Mouse (Mus musculus): ENCODE measurements around the gene Tspan13. TPM values are rescaled to one million over a fixed set of nuclear protein-coding genes. Genes with fewer than 3 reads are reported as not detected.

Gene Tspan13
- polyA plus RNA-seq, 1 experiment, result not detected

DNA sequence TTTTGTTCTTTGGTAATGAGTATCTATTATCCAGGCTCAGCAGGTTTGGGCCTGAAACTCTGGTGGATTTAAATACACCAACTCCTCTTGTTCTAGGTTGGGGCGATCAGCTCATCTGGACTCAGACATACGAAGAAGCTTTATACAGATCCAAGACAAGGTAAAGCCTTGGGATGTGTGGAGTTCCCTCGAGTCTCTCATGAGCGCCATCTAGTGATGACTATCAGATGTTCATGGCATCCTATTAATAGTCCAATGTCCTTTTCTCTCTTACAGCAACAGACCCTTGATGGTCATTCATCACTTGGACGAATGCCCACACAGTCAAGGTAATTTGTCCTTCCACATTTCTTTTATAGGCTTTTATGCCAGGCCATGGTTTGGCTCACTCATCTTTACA, 46.5 kb downstream of the Tspan13 start:
- Histone ChIP-seq H3K4me1 (ENCODE audit: control insufficient read depth, insufficient read depth, low read length) (peaks cover 3% of the 10 kb centered on the region; the same call in 1 of the 2 replicates), H3K27ac (ENCODE audit: insufficient read depth, low read depth, low read length) (no peak overlapping the region), H3K4me3 (ENCODE audit: insufficient read depth, low read depth, low read length) (no peak overlapping the region)
- 47% methylated on average over 5 of the region's 5 CpGs for WGBS
- TF ChIP-seq POLR2A (IDR thresholded peaks at IDR 0.05; ENCODE audit: insufficient read depth, low read depth, low read length), result no peak
- TF ChIP-seq CTCF (IDR thresholded peaks at IDR 0.05; ENCODE audit: insufficient read depth, low read depth, low read length), result no peak

DNA sequence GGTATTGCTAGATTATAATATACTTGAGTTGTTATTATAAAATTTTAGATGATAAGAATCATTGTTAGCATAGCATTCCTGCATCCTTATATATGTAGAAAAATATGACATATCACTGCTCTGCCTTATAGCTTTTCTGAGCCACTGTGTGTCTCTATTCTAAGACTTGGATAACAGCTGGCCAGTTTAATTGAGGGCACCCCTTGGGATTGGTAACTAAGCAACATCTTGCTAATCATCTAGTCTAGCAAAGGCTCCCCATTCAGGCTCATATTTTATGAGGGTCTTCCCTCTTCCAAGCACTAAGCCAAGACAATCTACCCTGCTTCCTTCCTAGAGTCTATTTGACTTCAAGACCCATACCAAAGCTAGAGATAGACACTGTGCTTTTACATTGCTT, 48.2 kb downstream of the Tspan13 start:
- no peak overlapping the region for H3K4me3 ChIP-seq (ENCODE audit: insufficient read depth, low read depth, low read length)
- H3K4me1 ChIP-seq (ENCODE audit: control insufficient read depth, insufficient read depth, low read length), result peaks cover 3% of the 10 kb centered on the region; the same call in 1 of the 2 replicates
- no peak overlapping the region for H3K27ac ChIP-seq (ENCODE audit: insufficient read depth, low read depth, low read length)
- TF ChIP-seq POLR2A (IDR thresholded peaks at IDR 0.05; ENCODE audit: insufficient read depth, low read depth, low read length) (no peak), CTCF (IDR thresholded peaks at IDR 0.05; ENCODE audit: insufficient read depth, low read depth, low read length) (no peak)

DNA sequence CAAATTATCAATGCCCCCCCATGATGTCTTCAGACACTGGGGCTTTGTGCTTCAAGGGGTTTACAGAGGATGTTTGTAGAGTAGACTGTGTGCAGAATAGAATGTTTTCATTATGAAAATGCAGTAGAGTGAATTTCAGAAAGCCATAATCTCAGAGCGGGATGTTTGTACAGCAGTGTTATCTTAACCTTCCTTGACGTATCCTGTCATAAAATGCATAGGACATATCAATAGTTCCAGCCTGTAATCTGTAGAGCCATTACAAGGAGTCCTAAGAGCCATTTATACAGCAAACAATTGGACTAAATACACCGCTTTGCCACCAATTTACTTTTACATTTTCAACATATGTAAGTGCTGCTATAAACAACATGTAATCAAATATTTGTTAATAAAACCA, 48.7 kb downstream of the Tspan13 start:
- Histone ChIP-seq H3K4me1 (ENCODE audit: control insufficient read depth, insufficient read depth, low read length) (peaks cover 3% of the 10 kb centered on the region; the same call in 1 of the 2 replicates), H3K27ac (ENCODE audit: insufficient read depth, low read depth, low read length) (no peak overlapping the region), H3K4me3 (ENCODE audit: insufficient read depth, low read depth, low read length) (no peak overlapping the region)
- TF ChIP-seq POLR2A (IDR thresholded peaks at IDR 0.05; ENCODE audit: insufficient read depth, low read depth, low read length) (no peak), CTCF (IDR thresholded peaks at IDR 0.05; ENCODE audit: insufficient read depth, low read depth, low read length) (no peak)
- 86% methylated on average over 3 of the region's 3 CpGs for WGBS

DNA sequence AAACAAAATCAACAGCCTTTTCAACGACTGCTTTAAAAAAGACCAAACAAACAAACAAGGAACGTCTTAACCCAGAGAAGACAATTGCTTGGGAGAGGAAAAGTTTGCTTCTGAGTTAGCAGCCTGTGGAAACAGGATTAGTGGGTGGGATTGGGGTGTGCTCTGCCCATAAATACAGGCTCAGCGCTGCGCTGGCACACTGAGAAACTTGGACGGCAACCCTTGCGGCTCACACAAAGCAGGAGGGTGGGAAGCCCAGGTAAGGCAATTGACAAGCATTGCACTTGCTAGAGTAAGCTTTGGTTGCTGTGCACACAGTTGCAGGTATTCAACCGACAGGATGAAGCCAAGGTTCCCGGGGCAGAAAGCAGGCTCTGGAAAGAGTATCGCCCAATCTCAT, 49.6 kb downstream of the Tspan13 start, which contains the start of gene Agr2:
Gene Agr2 (plus strand): TSS at position 197 of the 400 bp plus-strand sequence.
- Histone ChIP-seq H3K4me3 (ENCODE audit: insufficient read depth, low read depth, low read length) (no peak within 1 kb of the TSS), H3K4me1 (ENCODE audit: control insufficient read depth, insufficient read depth, low read length) (no peaks in the 10 kb centered on the region), H3K27ac (ENCODE audit: insufficient read depth, low read depth, low read length) (no peak within 1 kb of the TSS)
- TF ChIP-seq CTCF (IDR thresholded peaks at IDR 0.05; ENCODE audit: insufficient read depth, low read depth, low read length) (no peak), POLR2A (IDR thresholded peaks at IDR 0.05; ENCODE audit: insufficient read depth, low read depth, low read length) (no peak)
- 56% methylated on average over 9 of the region's 9 CpGs for WGBS

DNA sequence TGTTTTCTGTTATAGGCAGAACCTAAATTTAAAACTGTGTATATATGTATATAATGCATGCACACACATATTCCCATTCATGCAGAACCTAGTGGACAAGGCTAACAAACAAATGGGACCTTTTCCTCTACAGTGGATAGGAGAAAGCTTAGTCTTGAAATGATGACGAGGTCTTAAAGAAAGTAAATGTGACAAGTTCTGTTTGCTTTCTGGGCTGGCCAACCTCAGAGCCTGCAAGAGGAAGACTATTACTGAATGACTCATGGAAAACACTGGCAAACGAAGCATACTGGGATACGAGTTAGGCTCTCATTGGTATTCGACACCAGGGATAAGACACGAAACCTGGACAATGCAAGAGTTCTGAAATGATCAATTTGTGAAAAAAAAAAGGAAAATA, 57.6 kb downstream of the Tspan13 start:
- TF ChIP-seq POLR2A (IDR thresholded peaks at IDR 0.05; ENCODE audit: insufficient read depth, low read depth, low read length) (no peak), CTCF (IDR thresholded peaks at IDR 0.05; ENCODE audit: insufficient read depth, low read depth, low read length) (no peak)
- WGBS, result 88% methylated on average over 5 of the region's 5 CpGs

DNA sequence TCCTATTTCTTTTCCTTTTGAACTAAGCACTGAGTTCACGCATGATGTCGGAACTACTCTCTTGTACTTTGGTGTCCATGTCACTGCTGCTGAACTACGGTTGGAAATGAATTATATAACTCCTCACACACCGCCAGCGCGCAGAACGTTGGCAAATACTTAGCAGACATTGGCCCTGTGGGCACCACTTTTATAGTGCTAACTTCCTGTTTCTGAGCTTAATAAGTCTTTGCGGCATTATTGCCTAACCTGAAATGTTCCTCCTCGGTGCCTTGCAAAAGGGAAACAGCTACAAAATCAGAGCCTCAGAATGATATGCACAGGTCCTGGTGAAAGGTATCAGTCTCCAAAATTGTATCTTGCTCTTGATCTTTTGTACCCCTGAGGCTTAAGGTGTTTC, 58.8 kb downstream of the Tspan13 start:
- 96% methylated on average over 9 of the region's 9 CpGs for WGBS
- no peak for TF ChIP-seq POLR2A (IDR thresholded peaks at IDR 0.05; ENCODE audit: insufficient read depth, low read depth, low read length)
- no peak for TF ChIP-seq CTCF (IDR thresholded peaks at IDR 0.05; ENCODE audit: insufficient read depth, low read depth, low read length)
- H3K4me1 ChIP-seq (ENCODE audit: control insufficient read depth, insufficient read depth, low read length), result peaks cover 2% of the 10 kb centered on the region; the same call in 1 of the 2 replicates
- no peak overlapping the region for H3K4me3 ChIP-seq (ENCODE audit: insufficient read depth, low read depth, low read length)
- no peak overlapping the region for H3K27ac ChIP-seq (ENCODE audit: insufficient read depth, low read depth, low read length)

More for the DNA sequence above, 57.6 kb downstream of the Tspan13 start:
- Histone ChIP-seq H3K4me1 (ENCODE audit: control insufficient read depth, insufficient read depth, low read length) (peaks cover 2% of the 10 kb centered on the region; the same call in 1 of the 2 replicates), H3K27ac (ENCODE audit: insufficient read depth, low read depth, low read length) (no peak overlapping the region), H3K4me3 (ENCODE audit: insufficient read depth, low read depth, low read length) (no peak overlapping the region)

DNA sequence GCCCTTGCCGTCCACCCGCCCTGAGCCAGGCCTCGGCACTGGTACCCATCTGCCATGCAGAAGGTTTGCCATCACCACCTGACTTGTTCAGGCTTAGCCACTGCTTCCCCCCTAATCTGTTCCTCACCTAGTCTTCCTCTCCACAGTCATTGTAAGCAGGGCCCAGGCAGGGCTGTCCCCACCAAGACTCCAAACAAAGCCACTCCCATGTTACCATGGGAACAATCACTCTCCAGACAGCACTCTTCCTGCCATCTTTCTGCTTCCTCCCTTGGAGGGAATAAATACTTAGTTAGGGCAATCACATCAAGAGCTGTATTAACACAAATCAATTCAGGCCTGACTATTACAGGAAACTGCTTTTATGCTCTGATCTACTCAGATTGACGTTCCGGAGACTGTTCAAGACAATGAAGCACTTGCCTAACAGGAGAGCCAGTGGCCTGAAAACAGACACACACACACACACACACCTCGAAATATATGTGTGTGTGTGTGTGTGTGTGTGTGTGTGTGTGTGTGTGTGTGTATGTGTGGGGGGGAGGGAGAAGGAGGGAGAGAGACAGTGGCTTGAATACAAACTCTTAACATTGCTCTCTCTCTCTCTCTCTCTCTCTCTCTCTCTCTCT, 60.5 kb downstream of the Tspan13 start:
- Histone ChIP-seq H3K4me3 (ENCODE audit: insufficient read depth, low read depth, low read length) (no peak overlapping the region), H3K27ac (ENCODE audit: insufficient read depth, low read depth, low read length) (no peak overlapping the region), H3K4me1 (ENCODE audit: control insufficient read depth, insufficient read depth, low read length) (peaks cover 2% of the 10 kb centered on the region; the same call in 1 of the 2 replicates)
- TF ChIP-seq CTCF (IDR thresholded peaks at IDR 0.05; ENCODE audit: insufficient read depth, low read depth, low read length) (no peak), POLR2A (IDR thresholded peaks at IDR 0.05; ENCODE audit: insufficient read depth, low read depth, low read length) (no peak)
- WGBS, result 57% methylated on average over 6 of the region's 6 CpGs

DNA sequence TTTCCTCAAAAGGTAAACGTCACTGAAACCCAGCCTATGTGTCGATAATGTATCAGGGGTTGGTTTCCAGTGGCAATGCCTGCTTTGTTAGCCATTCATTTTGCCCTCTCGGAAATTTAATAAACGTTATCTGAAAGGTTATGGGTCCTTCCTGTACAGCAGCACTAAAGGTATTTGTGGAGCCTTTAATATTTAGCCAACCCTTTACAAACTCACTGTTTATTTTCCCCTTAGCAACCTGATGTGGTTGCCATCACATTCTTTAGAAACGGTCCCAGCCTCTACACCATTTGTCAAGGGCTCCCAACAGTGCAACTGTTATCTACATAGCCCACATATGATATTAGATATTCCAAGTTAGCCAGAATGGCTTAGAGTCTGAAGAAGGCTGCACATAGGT, 62.7 kb downstream of the Tspan13 start:
- H3K4me1 ChIP-seq (ENCODE audit: control insufficient read depth, insufficient read depth, low read length), result peaks cover 2% of the 10 kb centered on the region; the same call in 1 of the 2 replicates
- TF ChIP-seq POLR2A (IDR thresholded peaks at IDR 0.05; ENCODE audit: insufficient read depth, low read depth, low read length) (no peak), CTCF (IDR thresholded peaks at IDR 0.05; ENCODE audit: insufficient read depth, low read depth, low read length) (no peak)
- H3K27ac ChIP-seq (ENCODE audit: insufficient read depth, low read depth, low read length), result no peak overlapping the region
- H3K4me3 ChIP-seq (ENCODE audit: insufficient read depth, low read depth, low read length), result no peak overlapping the region
- 89% methylated on average over 5 of the region's 5 CpGs for WGBS

DNA sequence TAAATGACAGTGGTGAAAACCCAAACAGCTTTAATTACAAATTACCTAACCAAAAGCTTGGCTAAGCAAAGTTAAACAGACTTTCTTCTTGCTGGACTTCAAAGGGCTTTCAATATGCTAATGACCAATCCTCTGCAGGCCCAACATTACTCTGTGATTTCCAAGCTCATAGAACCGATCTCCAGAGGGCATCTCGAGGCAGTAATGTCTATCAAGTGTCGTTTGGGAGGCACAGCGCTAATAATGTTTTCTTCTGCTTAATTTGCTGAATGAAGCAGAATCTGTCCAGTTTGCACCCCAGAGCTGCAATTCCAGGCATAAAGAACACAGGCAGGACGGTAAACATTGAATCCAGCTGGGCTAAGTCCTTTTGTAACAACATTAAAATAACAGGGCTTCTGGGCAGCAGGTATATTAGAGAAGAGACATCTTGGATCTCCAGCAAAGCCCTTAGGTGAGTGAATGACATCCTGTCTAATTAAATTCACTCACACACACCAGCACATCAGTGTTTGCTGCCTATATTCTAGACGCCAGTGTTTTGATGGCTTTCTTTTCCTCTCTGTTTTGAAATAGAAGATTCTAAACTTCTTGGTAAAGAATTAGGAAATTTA, 64.6 kb downstream of the Tspan13 start:
- 47% methylated on average over 6 of the region's 6 CpGs for WGBS
- TF ChIP-seq CTCF (IDR thresholded peaks at IDR 0.05; ENCODE audit: insufficient read depth, low read depth, low read length), result no peak
- TF ChIP-seq POLR2A (IDR thresholded peaks at IDR 0.05; ENCODE audit: insufficient read depth, low read depth, low read length), result no peak

More for the DNA sequence above, 64.6 kb downstream of the Tspan13 start:
- peaks cover 2% of the 10 kb centered on the region; the same call in 1 of the 2 replicates for H3K4me1 ChIP-seq (ENCODE audit: control insufficient read depth, insufficient read depth, low read length)
- H3K4me3 ChIP-seq (ENCODE audit: insufficient read depth, low read depth, low read length), result no peak overlapping the region
- H3K27ac ChIP-seq (ENCODE audit: insufficient read depth, low read depth, low read length), result no peak overlapping the region

Data from olfactory bulb, adult 2 months (tissue).